Mouse (Mus musculus) erythroblast, embryonic 14.5 days (primary cell): ENCODE results near the gene Cep135.

Experiments used
- GATA1 ChIP-seq: IDR thresholded peaks from 2 replicates; pipeline ENCODE4 v1.6.1; 2012; ENCODE audit warnings: low read length, inconsistent platforms, mixed read lengths
- TAL1 ChIP-seq: IDR thresholded peaks from 3 replicates; pipeline ENCODE4 v1.6.1; 2012; ENCODE audit warnings: low read length, inconsistent platforms, mixed read lengths

GRCm38 (mm10) chr5:76627770-76628169 is 39.3 kb downstream of the Cep135 start:
- TF ChIP-seq TAL1 (no peak), GATA1 (no peak)
